Mouse (Mus musculus): ENCODE results near the gene Tmem145.

Gene Tmem145

DNA sequence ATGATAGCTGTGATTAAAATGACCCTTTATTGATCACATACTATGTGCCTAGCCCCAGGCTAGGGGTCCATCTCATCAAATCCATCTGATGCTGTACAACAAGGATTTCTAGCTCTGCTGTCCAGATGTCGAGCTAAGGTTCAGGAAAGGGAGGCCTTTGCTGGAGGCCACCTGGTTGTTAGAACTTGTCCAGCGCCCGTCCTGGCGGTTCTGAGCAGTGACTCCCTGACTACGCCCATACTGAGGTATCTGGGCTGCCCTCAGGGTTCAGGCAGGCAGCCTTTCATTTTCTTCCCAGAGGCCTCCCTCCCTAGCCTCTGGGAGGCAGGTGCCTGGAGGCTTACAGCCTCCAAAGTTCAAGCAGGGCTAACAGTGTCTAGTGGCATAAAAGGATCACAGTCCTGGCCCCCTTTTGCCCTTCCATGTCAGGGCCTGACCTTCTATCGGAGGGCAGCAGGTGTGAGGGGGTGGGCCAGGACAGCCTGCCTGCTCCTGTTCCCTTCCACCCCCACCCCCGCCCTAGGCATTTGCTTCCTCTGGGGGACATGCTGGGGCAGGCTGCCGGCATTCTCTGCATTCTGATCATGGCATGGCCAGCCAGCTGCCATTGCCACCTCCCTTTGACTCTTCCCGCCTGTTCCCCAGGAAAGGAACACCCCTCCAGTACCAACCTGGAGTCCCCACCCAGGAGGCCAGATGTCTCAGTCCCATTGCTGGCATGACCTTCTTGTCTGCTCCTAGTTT is 30.2 kb upstream of the Tmem145 start:
- DNase-seq (ENCODE audit: extremely low read depth, insufficient read length, low spot score), result no peak

- DNase-seq (ENCODE audit: extremely low read depth, insufficient read length, low spot score), result no peak
Observed at GRCm38 (mm10) chr7:25277405-25277804, 28.5 kb upstream of the Tmem145 start.

- DNase-seq (ENCODE audit: extremely low read depth, insufficient read length, low spot score), result no peak
Observed at GRCm38 (mm10) chr7:25277998-25278340, 27.9 kb upstream of the Tmem145 start.

DNA sequence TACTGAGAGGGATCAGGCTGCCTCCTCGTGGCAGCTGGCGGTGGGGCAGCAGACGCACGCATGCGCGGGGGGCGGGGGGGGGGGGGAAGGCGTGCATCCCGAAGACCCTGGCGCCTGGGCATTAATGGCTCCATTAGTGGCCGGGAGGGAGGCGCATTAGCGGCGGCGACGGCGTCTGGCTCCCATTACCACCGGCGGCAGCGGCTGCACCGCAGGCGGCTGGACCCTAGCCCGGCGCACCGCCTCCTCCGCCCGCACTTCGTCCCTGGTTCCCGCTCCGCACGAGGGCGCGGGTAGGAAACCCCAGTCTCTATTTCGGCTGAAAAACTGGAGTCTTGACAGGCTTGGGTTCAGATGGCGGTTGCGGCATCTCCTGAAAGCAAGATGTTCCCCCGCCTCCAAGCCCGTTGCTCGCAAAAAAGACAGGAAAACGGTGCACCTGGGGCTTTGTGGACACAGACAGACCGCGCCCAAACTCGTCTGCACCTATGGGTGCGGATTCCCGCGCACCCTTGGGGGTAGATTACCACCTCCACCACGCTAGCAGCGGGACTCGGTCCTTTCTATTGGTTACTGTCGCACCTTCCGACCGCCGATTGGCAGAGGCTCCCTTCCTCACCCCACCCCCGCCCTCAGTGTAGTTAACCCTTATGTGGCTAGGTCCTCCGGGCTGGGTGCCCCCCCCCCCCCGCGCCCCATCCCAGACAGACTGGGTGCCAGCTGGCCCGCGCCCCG is 27.4 kb upstream of the Tmem145 start:
- DNase-seq (ENCODE audit: extremely low read depth, insufficient read length, low spot score), result peak; percentile 95

- DNase-seq (ENCODE audit: extremely low read depth, insufficient read length, low spot score), result peak; percentile 89
Observed at GRCm38 (mm10) chr7:25279076-25279860, 26.6 kb upstream of the Tmem145 start.

DNA sequence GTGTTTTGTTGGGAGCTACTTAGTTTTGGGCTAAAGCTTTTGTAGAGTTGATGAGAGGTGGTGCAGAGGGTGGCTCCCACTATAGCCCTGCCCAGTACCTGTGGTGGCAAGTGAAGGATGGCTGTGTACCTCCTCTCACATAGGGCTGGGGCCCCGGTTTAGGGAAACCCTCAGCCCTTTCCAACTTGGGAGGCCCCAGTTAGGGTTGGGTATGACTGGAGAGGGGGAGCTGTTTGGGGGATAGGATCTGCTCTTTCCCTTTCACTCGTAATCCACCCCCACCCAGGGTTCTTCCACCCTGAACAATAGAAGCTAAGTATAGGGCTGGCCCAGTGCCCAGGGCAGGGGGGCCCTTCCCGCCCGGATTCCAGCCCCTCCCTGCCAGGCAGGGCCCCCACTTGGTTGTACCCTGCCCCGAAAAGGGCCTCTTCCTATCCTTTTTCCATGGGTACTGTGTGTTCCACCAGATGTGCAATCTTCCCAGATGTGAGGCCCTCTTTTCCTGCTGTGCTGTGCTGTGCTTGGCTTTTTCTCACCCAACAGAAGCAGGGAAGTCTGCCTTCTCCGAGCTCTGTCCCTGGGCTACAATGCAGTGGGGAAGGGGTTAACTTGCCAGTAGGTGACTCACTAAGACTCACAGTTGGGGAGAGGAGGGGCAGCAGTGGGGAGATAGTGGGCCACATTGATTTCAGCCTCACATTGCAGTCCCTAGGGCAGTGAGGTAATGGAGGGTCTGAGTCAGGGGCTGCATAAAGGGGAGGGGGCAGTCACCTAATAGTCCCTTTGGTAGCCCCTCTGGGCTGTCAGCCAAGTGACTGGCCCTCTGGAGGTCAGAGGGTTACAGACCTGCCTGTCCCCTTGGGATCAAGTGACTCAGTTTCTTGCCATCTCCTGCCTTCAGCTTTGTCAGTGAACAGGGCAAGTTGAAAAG is 25.8 kb upstream of the Tmem145 start:
- peak; percentile 77 for DNase-seq (ENCODE audit: extremely low read depth, insufficient read length, low spot score)

GRCm38 (mm10) chr7:25281166-25281733 is 24.7 kb upstream of the Tmem145 start:
- DNase-seq (ENCODE audit: extremely low read depth, insufficient read length, low spot score), result no peak

GRCm38 (mm10) chr7:25281734-25282601 is 23.9 kb upstream of the Tmem145 start:
- peak; percentile 99 for DNase-seq (ENCODE audit: extremely low read depth, insufficient read length, low spot score)

GRCm38 (mm10) chr7:25282731-25283211 is 23.1 kb upstream of the Tmem145 start:
- peak; percentile 50 for DNase-seq (ENCODE audit: extremely low read depth, insufficient read length, low spot score)

DNA sequence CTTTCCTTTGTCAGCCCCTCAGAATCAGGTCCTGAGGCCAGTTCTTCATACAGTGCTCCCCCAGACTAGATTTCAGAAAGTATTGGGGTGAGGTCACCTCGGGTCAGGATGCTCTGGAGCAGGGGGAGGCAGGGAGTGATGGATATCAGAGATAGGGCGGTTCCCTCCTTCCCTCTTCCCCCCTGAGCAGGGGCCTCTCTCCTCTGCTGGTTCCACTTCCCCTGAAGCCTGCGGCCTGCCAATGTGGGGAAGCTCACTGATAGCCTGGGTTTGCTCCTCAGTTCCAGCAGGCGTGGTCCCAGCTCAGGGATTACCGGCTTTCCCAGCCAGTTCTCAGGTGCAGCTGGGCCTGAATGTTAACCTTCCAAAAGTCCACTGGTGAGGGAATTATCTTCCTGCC is 22.3 kb upstream of the Tmem145 start:
- no peak for DNase-seq (ENCODE audit: extremely low read depth, insufficient read length, low spot score)

- no peak for DNase-seq (ENCODE audit: extremely low read depth, insufficient read length, low spot score)
Observed at GRCm38 (mm10) chr7:25284171-25284570, 21.7 kb upstream of the Tmem145 start.

- no peak for DNase-seq (ENCODE audit: extremely low read depth, insufficient read length, low spot score)
Observed at GRCm38 (mm10) chr7:25284766-25285165, 21.1 kb upstream of the Tmem145 start.

DNA sequence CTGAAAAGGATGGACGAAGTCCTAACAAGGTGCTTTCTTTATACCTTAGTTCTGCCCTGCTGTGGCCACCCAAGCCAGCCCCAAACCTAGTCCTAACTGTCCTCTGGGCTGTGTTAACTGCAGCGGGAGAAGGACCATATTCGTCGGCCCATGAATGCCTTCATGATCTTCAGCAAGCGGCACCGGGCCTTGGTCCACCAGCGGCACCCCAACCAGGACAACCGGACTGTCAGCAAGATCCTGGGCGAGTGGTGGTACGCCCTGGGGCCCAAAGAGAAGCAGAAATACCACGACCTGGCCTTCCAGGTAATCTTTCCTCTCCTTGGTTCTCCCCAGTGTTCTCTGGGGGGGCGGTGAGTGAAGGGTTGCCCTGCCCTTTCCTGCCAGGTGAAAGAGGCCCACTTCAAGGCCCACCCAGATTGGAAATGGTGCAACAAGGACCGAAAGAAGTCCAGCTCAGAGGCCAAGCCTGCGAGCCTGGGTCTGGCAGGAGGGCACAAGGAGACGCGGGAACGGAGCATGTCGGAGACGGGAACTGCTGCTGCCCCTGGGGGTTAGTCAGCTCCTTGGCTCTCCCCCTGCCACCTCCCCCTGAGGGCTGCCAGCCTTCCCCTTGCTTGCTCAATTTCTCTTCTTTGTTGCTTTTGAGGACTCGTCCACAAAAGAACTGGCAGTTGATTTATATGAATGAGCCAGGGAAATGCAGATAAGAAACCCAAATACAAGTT is 20.2 kb upstream of the Tmem145 start:
- DNase-seq (ENCODE audit: extremely low read depth, insufficient read length, low spot score), result no peak

GRCm38 (mm10) chr7:25286989-25287388 is 18.9 kb upstream of the Tmem145 start:
- DNase-seq (ENCODE audit: extremely low read depth, insufficient read length, low spot score), result no peak

DNA sequence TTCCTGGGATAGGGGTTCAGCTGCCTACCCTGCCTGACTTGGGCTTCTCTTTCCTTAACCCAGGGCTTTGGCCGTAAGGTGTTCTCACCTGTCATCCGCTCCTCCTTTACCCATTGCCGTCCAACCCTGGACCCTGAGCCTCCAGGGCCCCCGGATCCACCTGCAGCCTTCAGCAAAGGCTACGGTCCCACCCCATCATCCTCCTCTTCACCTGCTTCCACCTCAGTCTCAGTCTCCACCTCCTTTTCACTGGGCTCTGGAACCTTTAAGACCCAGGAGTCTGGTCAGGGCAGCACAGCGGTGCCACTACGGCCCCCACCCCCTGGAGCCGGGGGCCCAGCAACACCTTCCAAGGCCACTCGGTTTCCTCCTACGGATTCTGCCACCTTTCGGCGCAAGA is 17.9 kb upstream of the Tmem145 start:
- DNase-seq (ENCODE audit: extremely low read depth, insufficient read length, low spot score), result no peak

GRCm38 (mm10) chr7:25288721-25289120 is 17.2 kb upstream of the Tmem145 start:
- no peak for DNase-seq (ENCODE audit: extremely low read depth, insufficient read length, low spot score)

GRCm38 (mm10) chr7:25289925-25290324 is 16.0 kb upstream of the Tmem145 start:
- DNase-seq (ENCODE audit: extremely low read depth, insufficient read length, low spot score), result no peak

DNA sequence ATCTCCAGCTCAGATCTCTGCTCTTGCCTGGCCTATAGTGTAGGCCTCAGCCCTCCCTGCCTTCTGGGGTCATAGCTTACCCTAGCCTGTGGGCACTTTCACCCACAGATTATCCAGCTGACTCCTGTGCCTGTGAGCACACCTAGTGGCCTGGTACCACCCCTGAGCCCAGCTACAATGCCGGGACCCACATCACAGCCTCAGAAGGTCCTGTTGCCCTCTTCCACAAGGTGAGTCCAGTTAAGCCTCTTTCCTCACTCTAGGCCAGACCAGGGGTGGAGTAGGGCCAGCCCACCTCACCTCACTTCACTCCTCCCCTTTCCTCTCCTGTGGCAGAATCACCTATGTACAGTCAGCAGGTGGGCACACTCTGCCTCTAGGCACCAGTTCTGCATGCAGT is 15.4 kb upstream of the Tmem145 start:
- DNase-seq (ENCODE audit: extremely low read depth, insufficient read length, low spot score), result no peak
